Mouse (Mus musculus) heart, postnatal 14 days (tissue): Measurements from ENCODE around the gene Cd99l2. TPM values are rescaled to one million over a fixed set of nuclear protein-coding genes. Genes with fewer than 3 reads are reported as not detected.
A peak's percentile ranks its signal among the peaks of the same experiment; 100 is the strongest.

Experiments
- DNase-seq, 2 experiments: peaks; one replicate each; pipeline ENCODE4 v3.0.0; 2021 to 2022
- intact Hi-C: fragments of 180-260 bp; cut with DNase I; formaldehyde crosslinking; loops from one replicate; pipeline ENCODE4 v1.15.1; 2025
- microRNA-seq, 2 experiments: library from miRNA; unstranded; fragments of <30 nt; microRNA quantifications; one replicate each; pipeline ENCODE4 v1.2.0; 2021 to 2022
- total RNA-seq, 2 experiments: library from RNA; stranded (reverse); gene quantifications; 2 replicates each; pipeline ENCODE4 v1.2.3; 2021

Gene Cd99l2
- total RNA-seq, 2 experiments from 2014 or later, result 48.6 to 53.6 TPM

DNA sequence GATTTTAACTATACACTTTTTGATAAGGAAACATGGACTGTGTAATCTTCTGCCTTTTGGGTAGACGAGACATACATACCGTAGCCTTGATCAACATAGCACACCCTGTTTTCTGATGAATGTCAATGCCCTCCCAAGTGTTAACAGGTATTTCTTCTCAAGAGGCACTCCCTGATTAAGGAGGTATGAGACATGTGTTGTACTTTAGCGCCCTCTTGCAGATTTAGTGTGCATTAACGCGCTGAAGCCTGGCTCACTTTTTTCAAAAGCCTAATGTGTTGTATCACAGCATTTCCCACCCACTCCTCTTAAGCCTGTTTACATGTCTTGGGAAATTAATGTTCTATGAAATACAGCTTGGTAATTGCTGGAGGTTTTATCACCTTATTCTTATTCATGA, 111.1 kb downstream of the Cd99l2 start:
- DNase-seq, result peak; percentile 6 to 23
- intact Hi-C loops, result loop anchor here (5.0 kb wide), 1 partner anchor 799 kb away; no protein-coding TSS in a partner anchor

DNA sequence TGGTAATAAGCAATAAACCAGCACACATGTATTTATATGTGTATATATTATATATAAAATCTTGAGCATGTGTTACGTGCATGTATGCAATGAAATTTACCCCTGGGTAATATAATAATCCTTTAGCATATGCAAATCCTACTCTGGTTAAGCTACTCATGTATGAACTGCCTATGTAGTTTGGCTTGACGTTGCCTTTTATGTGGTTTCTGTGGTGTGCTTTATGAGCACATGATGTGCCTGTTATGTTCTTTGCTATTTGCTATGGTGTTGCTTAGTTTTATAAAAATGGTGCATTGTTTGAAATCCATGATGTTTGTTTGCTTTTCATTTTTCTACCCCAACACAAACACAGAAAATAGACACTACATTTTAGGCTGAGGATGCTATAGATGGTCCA, 114.2 kb downstream of the Cd99l2 start:
- intact Hi-C loops, result no loop called here
- no peak for DNase-seq

DNA sequence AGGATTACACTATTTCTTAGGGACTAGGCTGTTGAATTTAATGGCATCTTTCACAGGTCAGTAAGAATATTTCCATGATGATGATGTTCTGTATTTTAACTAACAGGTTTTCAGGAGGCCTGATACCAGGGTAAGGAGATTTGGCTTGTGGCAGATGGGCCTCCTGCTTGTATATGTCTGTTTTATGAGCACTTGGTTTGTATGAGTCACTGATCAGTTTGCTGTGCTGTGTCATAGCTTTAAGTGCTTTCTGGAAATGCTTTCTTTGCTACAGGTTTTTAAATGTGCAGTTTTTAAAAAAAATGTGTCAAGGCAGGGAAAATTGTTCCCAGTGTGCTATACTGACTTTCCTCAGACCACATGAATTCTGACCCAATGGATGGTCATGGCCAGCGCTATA, 115.9 kb downstream of the Cd99l2 start:
- intact Hi-C loops, result no loop called here
- DNase-seq, result no peak

Small RNA genes within 50 kb of the gene (microRNA-seq; reads per million reads assigned to microRNA genes)
- 0 reads per million in 2 experiments for gene Gm23945

Other genes starting within 250 kb of the Cd99l2 start
- 10 to 100 TPM; 25.4 to 27.2 TPM for gene Mtmr1, start 128.1 kb downstream of the Cd99l2 start, total RNA-seq
- 10 to 100 TPM; 70.9 to 85.6 TPM for gene Hmgb3, start 63.1 kb upstream of the Cd99l2 start, total RNA-seq
- not detected for gene Gpr50, start 170.8 kb upstream of the Cd99l2 start, total RNA-seq